Mouse (Mus musculus): ENCODE results near the gene Aldh1a7. TPM values are rescaled to one million over a fixed set of nuclear protein-coding genes. Genes with fewer than 3 reads are reported as not detected.

The Aldh1a7 gene
- polyA plus RNA-seq, 1 experiment = not detected

GRCm38 (mm10) chr19:20720298-20720697 lies 7.1 kb downstream of the Aldh1a7 start:
- H3K27ac ChIP-seq (ENCODE audit: insufficient read depth, low read depth, low read length) = no peak overlapping the region
- TF ChIP-seq POLR2A (IDR thresholded peaks at IDR 0.05; ENCODE audit: insufficient read depth, low read depth, low read length) = no peak
- no peak for TF ChIP-seq CTCF (IDR thresholded peaks at IDR 0.05; ENCODE audit: insufficient read depth, low read depth, low read length)
- no peak overlapping the region for H3K4me3 ChIP-seq (ENCODE audit: insufficient read depth, low read depth, low read length)
- H3K4me1 ChIP-seq (ENCODE audit: control insufficient read depth, insufficient read depth, low read length) = no peaks in the 10 kb centered on the region
- 91% methylated on average over 2 of the region's 2 CpGs for WGBS

DNA sequence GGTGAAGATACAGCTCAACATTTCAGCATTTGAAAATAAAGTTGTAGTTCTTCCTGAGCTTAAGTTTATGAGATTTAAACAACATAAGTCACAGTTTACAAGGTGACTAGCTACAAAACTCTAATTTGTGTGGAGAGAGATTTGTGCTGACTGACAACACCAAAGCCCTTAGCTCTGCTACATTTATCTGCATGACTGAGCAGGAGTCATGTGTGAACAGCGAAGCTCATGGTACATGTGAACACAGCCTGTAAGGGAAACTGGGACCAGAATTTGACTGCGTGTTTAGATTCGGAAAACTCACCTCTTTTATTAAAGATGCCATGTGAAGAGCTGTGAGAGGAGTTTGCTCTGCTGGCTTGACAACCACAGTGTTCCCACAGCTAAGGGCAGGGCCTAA lies 11.7 kb downstream of the Aldh1a7 start:
- H3K4me1 ChIP-seq (ENCODE audit: control insufficient read depth, insufficient read depth, low read length) = no peaks in the 10 kb centered on the region
- TF ChIP-seq POLR2A (IDR thresholded peaks at IDR 0.05; ENCODE audit: insufficient read depth, low read depth, low read length) = no peak
- 85% methylated on average over 3 of the region's 3 CpGs for WGBS
- no peak overlapping the region for H3K4me3 ChIP-seq (ENCODE audit: insufficient read depth, low read depth, low read length)
- H3K27ac ChIP-seq (ENCODE audit: insufficient read depth, low read depth, low read length) = no peak overlapping the region

GRCm38 (mm10) chr19:20715093-20715492 lies 12.3 kb downstream of the Aldh1a7 start:
- WGBS = 97% methylated on average over 1 of the region's 1 CpGs
- H3K4me1 ChIP-seq (ENCODE audit: control insufficient read depth, insufficient read depth, low read length) = no peaks in the 10 kb centered on the region
- TF ChIP-seq CTCF (IDR thresholded peaks at IDR 0.05; ENCODE audit: insufficient read depth, low read depth, low read length) (no peak), POLR2A (IDR thresholded peaks at IDR 0.05; ENCODE audit: insufficient read depth, low read depth, low read length) (no peak)
- H3K4me3 ChIP-seq (ENCODE audit: insufficient read depth, low read depth, low read length) = no peak overlapping the region
- no peak overlapping the region for H3K27ac ChIP-seq (ENCODE audit: insufficient read depth, low read depth, low read length)

DNA sequence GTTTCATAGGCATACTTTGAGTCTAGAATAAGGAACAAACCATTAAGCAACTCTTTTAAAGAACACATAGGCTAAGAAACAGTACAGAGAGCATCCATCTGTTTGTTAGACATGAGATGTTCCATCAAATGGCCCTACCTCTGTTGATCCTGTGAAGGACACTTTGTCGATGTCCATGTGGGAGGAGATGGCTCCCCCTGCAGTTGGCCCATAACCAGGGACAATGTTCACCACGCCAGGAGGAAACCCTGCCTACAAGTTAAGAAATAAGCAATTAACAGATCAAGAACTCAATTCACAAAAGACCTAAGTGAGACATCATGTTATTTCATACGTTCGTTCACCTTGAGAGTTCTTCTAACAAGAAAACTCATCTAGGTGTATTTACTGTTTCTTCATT lies 12.8 kb downstream of the Aldh1a7 start:
- H3K4me3 ChIP-seq (ENCODE audit: insufficient read depth, low read depth, low read length) = no peak overlapping the region
- no peak for TF ChIP-seq CTCF (IDR thresholded peaks at IDR 0.05; ENCODE audit: insufficient read depth, low read depth, low read length)
- TF ChIP-seq POLR2A (IDR thresholded peaks at IDR 0.05; ENCODE audit: insufficient read depth, low read depth, low read length) = no peak

GRCm38 (mm10) chr19:20707159-20707558 lies 20.2 kb downstream of the Aldh1a7 start:
- Histone ChIP-seq H3K4me1 (ENCODE audit: control insufficient read depth, insufficient read depth, low read length) (no peaks in the 10 kb centered on the region), H3K27ac (ENCODE audit: insufficient read depth, low read depth, low read length) (no peak overlapping the region), H3K4me3 (ENCODE audit: insufficient read depth, low read depth, low read length) (no peak overlapping the region)
- TF ChIP-seq CTCF (IDR thresholded peaks at IDR 0.05; ENCODE audit: insufficient read depth, low read depth, low read length) (no peak), POLR2A (IDR thresholded peaks at IDR 0.05; ENCODE audit: insufficient read depth, low read depth, low read length) (no peak)

More for the DNA sequence above, 12.8 kb downstream of the Aldh1a7 start:
- 89% methylated on average over 4 of the region's 4 CpGs for WGBS
- Histone ChIP-seq H3K27ac (ENCODE audit: insufficient read depth, low read depth, low read length) (no peak overlapping the region), H3K4me1 (ENCODE audit: control insufficient read depth, insufficient read depth, low read length) (no peaks in the 10 kb centered on the region)

DNA sequence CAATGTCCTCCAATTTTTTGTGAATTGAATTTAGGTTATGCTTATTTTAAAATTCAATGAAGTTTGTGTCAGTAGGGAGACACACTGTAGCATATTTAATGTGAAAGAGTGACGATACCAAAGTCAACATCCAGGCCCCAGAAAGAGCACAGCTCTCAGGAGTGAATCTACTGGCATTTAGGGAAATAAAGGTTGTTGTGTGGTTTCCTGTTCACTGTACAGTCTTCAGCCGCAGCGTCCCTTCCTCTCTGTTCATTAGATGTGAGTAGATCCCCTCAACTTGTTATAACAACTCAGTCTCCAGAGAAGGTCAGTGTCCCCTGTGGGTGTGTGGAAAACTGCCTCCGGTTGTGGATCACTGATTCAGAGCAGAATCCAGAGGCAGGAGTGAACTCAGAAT lies 20.6 kb downstream of the Aldh1a7 start:
- no peak overlapping the region for H3K4me3 ChIP-seq (ENCODE audit: insufficient read depth, low read depth, low read length)
- no peak overlapping the region for H3K27ac ChIP-seq (ENCODE audit: insufficient read depth, low read depth, low read length)
- WGBS = 89% methylated on average over 4 of the region's 4 CpGs
- TF ChIP-seq CTCF (IDR thresholded peaks at IDR 0.05; ENCODE audit: insufficient read depth, low read depth, low read length) (no peak), POLR2A (IDR thresholded peaks at IDR 0.05; ENCODE audit: insufficient read depth, low read depth, low read length) (no peak)
- H3K4me1 ChIP-seq (ENCODE audit: control insufficient read depth, insufficient read depth, low read length) = no peaks in the 10 kb centered on the region

- Histone ChIP-seq H3K27ac (ENCODE audit: insufficient read depth, low read depth, low read length) (no peak overlapping the region), H3K4me1 (ENCODE audit: control insufficient read depth, insufficient read depth, low read length) (no peaks in the 10 kb centered on the region), H3K4me3 (ENCODE audit: insufficient read depth, low read depth, low read length) (no peak overlapping the region)
- TF ChIP-seq CTCF (IDR thresholded peaks at IDR 0.05; ENCODE audit: insufficient read depth, low read depth, low read length) = no peak
- no peak for TF ChIP-seq POLR2A (IDR thresholded peaks at IDR 0.05; ENCODE audit: insufficient read depth, low read depth, low read length)
- WGBS = 32% methylated on average over 3 of the region's 3 CpGs
Observed at GRCm38 (mm10) chr19:20702074-20702473, 25.3 kb downstream of the Aldh1a7 start.

GRCm38 (mm10) chr19:20677697-20678355 lies 49.5 kb downstream of the Aldh1a7 start:
- 83% methylated on average over 3 of the region's 3 CpGs for WGBS
- H3K4me1 ChIP-seq (ENCODE audit: control insufficient read depth, insufficient read depth, low read length) = no peaks in the 10 kb centered on the region
- H3K27ac ChIP-seq (ENCODE audit: insufficient read depth, low read depth, low read length) = no peak overlapping the region
- TF ChIP-seq POLR2A (IDR thresholded peaks at IDR 0.05; ENCODE audit: insufficient read depth, low read depth, low read length) (no peak), CTCF (IDR thresholded peaks at IDR 0.05; ENCODE audit: insufficient read depth, low read depth, low read length) (no peak)
- H3K4me3 ChIP-seq (ENCODE audit: insufficient read depth, low read depth, low read length) = no peak overlapping the region

DNA sequence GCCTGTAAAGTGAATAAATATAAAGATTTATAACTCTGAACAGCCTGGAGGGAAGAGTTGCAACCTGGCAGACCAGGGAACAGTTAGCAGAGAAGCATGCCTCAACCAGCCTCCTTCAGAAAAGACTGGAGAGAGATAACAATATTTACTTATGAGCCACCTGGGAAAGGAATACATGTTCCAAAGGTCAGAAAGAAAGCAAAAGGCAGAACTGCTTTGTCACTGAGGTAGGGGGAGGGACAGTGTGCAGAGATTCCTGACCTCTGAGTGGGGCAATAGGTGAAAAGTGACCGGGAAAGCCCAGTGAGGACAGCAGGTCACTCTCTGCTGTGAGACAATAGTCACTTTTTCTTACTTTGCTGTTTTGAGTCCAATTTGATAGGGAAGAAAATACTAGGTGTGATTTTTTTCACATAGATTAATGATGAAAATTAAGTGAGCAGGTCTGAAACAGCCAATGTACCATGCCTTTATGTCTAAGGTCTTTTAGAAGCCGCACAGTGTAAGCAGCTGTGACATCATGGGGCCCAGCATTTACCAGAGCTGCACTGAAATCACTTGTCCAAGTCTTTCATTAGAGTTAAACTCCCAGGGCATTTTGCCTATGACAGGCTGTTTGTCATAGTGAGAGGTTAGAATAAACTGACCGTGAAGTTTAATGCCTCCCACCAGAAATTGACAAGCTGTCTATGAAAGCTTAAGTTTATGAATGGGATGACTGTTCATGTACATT lies 73.1 kb downstream of the Aldh1a7 start:
- Histone ChIP-seq H3K27ac (ENCODE audit: insufficient read depth, low read depth, low read length) (no peak overlapping the region), H3K4me3 (ENCODE audit: insufficient read depth, low read depth, low read length) (no peak overlapping the region), H3K4me1 (ENCODE audit: control insufficient read depth, insufficient read depth, low read length) (no peaks in the 10 kb centered on the region)
- WGBS = 74% methylated on average over 3 of the region's 3 CpGs
- TF ChIP-seq CTCF (IDR thresholded peaks at IDR 0.05; ENCODE audit: insufficient read depth, low read depth, low read length) = no peak
- TF ChIP-seq POLR2A (IDR thresholded peaks at IDR 0.05; ENCODE audit: insufficient read depth, low read depth, low read length) = no peak
